Mouse (Mus musculus) megakaryocyte, embryonic 14.5 days (primary cell): ENCODE results near the gene Calr4. TPM values are rescaled to one million over a fixed set of nuclear protein-coding genes. Genes with fewer than 3 reads are reported as not detected.
A peak's percentile ranks its signal among the peaks of the same experiment; 100 is the strongest.

Experiments used
- H3K27me3 ChIP-seq: replicated peaks from 2 replicates; pipeline ENCODE3; 2012; ENCODE audit warnings: inconsistent platforms
- H3K36me3 ChIP-seq: replicated peaks from 2 replicates; pipeline ENCODE3; 2012; ENCODE audit warnings: low read length, inconsistent platforms, mixed read lengths
- H3K4me1 ChIP-seq: 2 replicates; pipeline ENCODE4 v1.6.1; 2012; ENCODE audit warnings: inconsistent platforms
- H3K4me3 ChIP-seq: replicated peaks from 2 replicates; pipeline ENCODE3; 2012; ENCODE audit warnings: moderate library complexity, mild to moderate bottlenecking, inconsistent platforms
- H3K9me3 ChIP-seq: 2 replicates; pipeline ENCODE4 v1.6.1; 2012; ENCODE audit warnings: inconsistent platforms
- FLI1 ChIP-seq: IDR thresholded peaks from 2 replicates; pipeline ENCODE4 v1.6.1; 2012; ENCODE audit warnings: low read length, inconsistent platforms, mixed read lengths
- GATA1 ChIP-seq: IDR thresholded peaks from 3 replicates; pipeline ENCODE4 v1.6.1; 2012; ENCODE audit warnings: mixed read lengths, low read length, inconsistent platforms, borderline replicate concordance
- polyA plus RNA-seq: library from polyadenylated mRNA; stranded (reverse); fragments of >175 nt; gene quantifications from 2 replicates; pipeline ENCODE4 v1.2.3, GENCODE M21; 2012; ENCODE audit warnings: low replicate concordance; ENCODE audit not compliant: insufficient read depth

Gene Calr4
- polyA plus RNA-seq = not detected in 2 replicates

DNA sequence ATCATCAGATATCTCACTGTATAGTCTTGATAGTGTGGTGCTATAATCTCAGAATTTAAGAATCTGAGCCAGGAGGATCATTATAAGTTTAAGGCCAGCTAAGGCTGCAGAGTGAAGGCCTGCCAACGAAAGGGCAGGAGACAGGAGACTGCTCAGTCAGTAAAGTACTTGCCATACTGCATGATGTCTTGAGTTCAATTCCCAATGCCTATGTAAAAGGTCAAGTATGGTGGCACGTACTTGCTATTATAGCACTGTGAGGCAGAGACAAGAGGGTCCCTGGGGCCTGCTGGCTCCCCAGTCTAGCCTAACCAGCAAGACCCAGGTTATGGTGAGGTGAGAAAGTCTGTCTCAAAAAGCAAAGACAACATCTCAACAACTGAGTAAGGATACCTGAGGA is at the start of gene Calr4:
TSS of gene Calr4 (plus strand) at position 301 of the 400 bp plus-strand sequence.
- H3K4me1 ChIP-seq = peaks cover 4% of the 10 kb centered on the region; the same call in 1 of the 2 replicates
- peaks cover 7% of the 10 kb centered on the region for H3K27me3 ChIP-seq
- H3K9me3 ChIP-seq = no peaks in the 10 kb centered on the region
- H3K36me3 ChIP-seq = no peaks in the 10 kb centered on the region
- TF ChIP-seq GATA1 (no peak), FLI1 (no peak)
- H3K4me3 ChIP-seq = no peak within 1 kb of the TSS

DNA sequence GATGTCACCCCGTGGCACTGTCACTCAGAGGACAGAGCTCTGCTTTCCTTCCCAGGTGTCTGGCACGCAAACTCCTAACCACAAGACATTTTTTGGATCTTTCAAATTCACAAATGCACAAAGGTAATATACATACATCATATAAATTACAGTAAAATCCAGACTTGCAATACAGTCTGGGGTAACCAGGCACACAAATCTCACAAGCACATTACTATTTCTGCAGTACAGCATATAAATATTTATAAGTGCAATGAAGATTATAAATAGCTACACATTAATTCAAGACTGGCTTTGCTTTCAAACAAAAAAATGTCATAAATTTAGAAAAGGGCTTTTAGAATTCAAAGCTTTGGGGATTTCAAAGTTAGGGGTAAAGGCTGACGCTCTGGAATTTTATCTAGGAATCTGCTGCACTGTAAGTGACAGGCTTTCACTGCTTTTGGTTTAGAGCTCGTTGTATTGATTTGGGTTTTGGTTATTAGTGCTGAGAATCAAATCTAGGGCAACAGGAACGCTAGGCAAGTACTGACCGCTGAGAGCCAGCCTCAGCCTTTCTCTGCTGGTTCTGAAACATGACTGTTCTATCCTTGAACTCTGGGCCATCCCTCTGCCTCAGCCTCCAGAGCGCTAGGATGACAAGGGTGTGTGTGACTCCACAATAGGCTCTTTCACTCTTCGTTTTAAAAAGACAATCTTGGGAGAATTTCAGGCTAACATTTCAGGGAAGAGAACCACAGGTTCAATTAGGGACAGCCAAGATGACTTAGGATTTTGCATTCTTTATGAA is 48.5 kb upstream of the Calr4 start:
- H3K36me3 ChIP-seq = no peaks in the 10 kb centered on the region
- TF ChIP-seq FLI1 = no peak
- H3K27me3 ChIP-seq = no peaks in the 10 kb centered on the region
- H3K4me3 ChIP-seq = no peak overlapping the region
- peaks cover 14% of the 10 kb centered on the region for H3K4me1 ChIP-seq
- H3K9me3 ChIP-seq = no peaks in the 10 kb centered on the region

DNA sequence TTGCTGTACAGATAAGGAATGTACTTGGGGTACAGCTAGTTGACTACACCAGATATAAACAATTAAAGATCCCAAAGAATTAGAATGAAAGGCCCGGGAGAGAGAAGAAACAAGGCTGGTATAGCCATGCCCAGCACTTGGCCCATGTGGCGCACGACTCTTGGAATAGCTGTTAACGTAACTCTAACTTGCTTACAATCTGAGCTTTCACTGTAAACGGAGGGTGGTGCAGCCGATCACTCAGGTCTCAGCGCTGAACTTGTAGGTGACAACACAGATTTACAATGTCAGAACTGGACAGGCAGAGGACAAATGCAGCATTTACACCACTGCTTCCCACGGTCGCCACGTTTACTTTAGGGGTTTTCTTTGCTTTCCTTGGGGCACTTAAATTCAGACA is 42.7 kb upstream of the Calr4 start:
- no peak for TF ChIP-seq FLI1
- no peak for TF ChIP-seq GATA1
- peaks cover 15% of the 10 kb centered on the region for H3K4me1 ChIP-seq
- no peaks in the 10 kb centered on the region for H3K27me3 ChIP-seq
- H3K9me3 ChIP-seq = no peaks in the 10 kb centered on the region
- H3K4me3 ChIP-seq = no peak overlapping the region
- H3K36me3 ChIP-seq = no peaks in the 10 kb centered on the region

DNA sequence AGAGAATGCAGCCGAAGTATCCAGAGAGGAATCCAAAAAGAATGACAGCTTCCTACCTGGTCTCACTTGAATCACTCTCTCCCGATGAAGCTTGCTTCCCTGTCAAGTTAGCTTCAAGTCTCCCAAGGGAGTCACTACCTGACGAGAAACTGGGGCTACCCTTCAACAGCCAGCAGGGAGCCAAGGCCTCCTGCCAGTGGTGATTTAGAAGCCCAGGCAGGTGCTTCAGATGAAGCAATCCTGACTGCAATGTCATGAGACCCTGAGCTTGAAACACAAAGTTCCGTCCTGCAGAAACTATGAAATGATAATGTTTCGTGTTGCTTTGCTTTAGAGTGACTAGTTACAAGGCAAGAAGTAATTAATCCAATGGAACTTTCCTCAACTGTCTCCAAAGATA is 40.4 kb upstream of the Calr4 start:
- H3K27me3 ChIP-seq = no peaks in the 10 kb centered on the region
- H3K36me3 ChIP-seq = no peaks in the 10 kb centered on the region
- TF ChIP-seq GATA1 (no peak), FLI1 (no peak)
- peaks cover 9% of the 10 kb centered on the region for H3K4me1 ChIP-seq
- H3K9me3 ChIP-seq = no peaks in the 10 kb centered on the region
- no peak overlapping the region for H3K4me3 ChIP-seq

DNA sequence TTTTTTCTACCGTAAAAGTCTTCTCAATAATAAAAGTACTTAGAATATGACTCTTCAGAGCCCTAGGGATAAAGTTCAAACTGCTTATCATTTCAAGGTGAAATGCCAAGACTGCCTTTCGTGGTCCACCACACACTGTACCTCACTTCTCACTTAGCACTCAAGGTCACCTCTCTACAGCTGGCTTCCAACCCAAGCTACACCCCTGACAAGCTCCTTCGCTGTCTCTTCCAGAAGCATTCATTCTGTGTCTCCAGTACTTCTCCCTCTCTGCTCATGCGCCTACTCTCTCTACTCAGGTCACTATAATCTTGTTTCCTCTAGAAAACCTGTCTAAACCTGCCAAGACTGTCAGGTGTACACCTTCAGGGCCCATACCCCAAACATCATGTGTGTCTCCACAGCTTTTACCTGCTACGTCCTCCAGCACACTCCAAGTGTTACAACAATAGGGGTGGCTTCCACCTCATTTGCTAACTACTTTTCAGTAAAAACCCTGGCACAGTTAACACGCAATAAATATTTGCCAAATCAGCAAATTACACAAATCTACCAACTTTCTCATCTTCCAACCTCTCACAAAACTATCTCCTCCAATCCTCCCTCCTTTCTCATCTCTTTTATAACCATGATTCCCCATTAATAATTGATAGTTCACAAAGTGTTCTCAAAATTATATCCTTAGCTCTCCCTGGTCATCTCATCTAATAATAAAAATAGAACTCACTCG is 38.2 kb upstream of the Calr4 start:
- H3K36me3 ChIP-seq = peaks cover 3% of the 10 kb centered on the region
- no peaks in the 10 kb centered on the region for H3K9me3 ChIP-seq
- TF ChIP-seq GATA1 = no peak
- no peak for TF ChIP-seq FLI1
- H3K4me3 ChIP-seq = no peak overlapping the region
- H3K4me1 ChIP-seq = peaks cover 17% of the 10 kb centered on the region
- no peaks in the 10 kb centered on the region for H3K27me3 ChIP-seq

DNA sequence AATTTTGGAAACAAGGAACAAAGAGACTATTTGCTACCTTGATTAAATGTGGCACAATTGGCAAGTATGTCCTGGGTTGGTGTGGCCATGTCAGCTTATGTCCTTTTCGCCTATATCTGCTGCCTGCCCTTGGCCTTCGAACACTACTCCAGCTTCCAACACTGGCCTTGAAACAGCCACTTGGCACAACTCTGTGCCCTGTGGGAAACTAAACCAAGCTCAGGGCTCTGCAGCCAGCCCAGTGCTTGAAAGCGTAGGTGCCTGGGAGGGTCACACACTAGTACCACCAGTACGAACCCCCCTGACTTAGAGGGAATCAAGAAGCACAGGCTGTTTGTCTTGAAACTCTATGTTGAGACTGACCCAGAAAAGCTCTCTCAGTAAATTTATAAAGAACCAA is 35.2 kb upstream of the Calr4 start:
- Histone ChIP-seq H3K4me1 (peaks cover 19% of the 10 kb centered on the region), H3K36me3 (peaks cover 3% of the 10 kb centered on the region), H3K27me3 (no peaks in the 10 kb centered on the region), H3K9me3 (no peaks in the 10 kb centered on the region), H3K4me3 (peak overlapping the region; percentile 30)
- no peak for TF ChIP-seq GATA1
- TF ChIP-seq FLI1 = no peak

DNA sequence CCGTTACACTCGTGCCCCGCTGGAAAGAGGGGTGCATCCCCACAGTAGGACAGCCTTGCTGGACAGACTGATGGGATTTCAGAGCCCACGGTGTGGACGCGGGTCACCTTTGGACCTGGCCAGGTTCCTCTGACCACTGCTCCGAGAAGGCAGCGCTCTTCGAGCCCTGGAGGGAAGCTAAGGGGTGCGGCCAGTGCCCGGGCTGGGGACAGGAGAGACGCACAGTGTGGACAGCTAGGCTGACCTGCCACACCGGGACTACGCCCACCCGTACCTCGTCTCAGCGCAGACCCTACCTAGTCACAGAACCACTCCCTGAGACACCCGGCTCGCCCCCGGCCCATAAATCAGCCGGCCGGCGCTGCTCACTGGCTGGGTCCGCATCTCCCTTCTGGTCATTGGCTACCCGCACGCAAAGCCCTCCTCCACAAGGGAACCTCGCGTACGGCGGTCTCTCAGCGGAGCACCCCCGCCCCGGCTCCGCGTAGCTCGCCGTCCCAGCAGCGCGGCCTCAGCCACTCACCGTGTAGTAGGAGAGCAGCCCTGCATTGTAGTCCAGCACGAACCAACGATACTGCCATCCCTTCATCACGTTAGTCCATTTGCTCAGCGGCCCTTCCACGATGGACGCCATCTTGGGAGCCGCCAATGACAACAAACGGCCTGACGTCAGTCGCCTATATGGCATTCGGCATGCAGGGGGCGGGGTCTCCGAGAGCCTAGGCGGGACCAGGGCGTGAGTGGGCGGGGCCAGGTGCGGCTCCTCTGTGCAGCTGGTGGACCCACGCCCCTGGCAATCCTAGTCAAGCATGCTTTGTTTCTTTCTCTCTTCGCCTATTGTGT is 32.5 kb upstream of the Calr4 start, which contains the start of gene Osbpl9:
TSS of gene Osbpl9 (minus strand) at position 691 of the 843 bp plus-strand sequence.
- H3K9me3 ChIP-seq = no peaks in the 10 kb centered on the region
- TF ChIP-seq GATA1 (no peak), FLI1 (no peak)
- no peaks in the 10 kb centered on the region for H3K27me3 ChIP-seq
- peak within 1 kb of the TSS; percentile 100 for H3K4me3 ChIP-seq
- H3K4me1 ChIP-seq = peaks cover 17% of the 10 kb centered on the region
- H3K36me3 ChIP-seq = peaks cover 3% of the 10 kb centered on the region

DNA sequence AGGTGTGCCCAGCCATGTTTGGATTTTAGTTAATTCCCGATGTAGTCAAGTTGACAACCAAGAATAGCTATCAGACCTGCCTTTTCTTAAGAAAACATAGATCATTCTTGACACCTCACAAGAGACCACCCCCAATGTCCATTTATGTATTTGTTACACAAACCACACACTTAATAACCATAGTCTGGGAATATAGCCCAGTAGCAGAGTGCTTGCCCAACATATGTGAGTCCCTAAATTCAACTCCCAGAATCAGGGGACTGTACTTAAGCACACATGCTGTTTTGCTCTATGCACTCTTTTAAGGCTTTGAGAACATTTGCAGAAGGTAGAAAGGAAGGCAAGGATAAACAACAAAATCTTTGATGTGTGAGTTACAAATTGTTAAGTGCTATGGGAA is 30.4 kb upstream of the Calr4 start:
- Histone ChIP-seq H3K9me3 (no peaks in the 10 kb centered on the region), H3K36me3 (peaks cover 2% of the 10 kb centered on the region), H3K4me3 (no peak overlapping the region), H3K27me3 (no peaks in the 10 kb centered on the region), H3K4me1 (peaks cover 23% of the 10 kb centered on the region)
- TF ChIP-seq GATA1 = no peak
- no peak for TF ChIP-seq FLI1

DNA sequence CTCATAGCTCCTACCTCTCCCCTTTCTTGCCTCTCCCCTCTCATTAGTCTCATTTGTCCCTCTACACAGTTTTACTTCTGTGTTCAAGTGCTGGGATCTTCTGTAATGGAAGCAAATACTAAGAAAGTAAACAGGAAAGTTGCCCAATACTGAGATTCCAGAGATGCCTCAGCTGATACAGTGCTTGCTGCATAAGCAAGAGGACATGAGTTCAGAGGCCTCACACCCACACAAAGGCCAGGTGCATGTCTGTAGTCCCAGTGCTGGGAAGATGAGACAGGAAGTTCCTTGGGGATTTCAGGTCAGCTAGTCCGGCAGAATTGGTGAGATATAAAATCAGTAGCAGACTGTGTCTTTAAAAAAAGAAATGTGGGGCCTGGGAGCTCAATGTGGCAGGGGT is 29.9 kb upstream of the Calr4 start:
- Histone ChIP-seq H3K4me3 (no peak overlapping the region), H3K27me3 (no peaks in the 10 kb centered on the region), H3K9me3 (no peaks in the 10 kb centered on the region), H3K4me1 (peaks cover 21% of the 10 kb centered on the region), H3K36me3 (no peaks in the 10 kb centered on the region)
- TF ChIP-seq FLI1 (no peak), GATA1 (no peak)
